Mouse (Mus musculus): ENCODE results near the gene Tbc1d2.

- TF ChIP-seq CTCF (IDR thresholded peaks at IDR 0.05; ENCODE audit: low read depth) (peak; percentile 99), EP300 (optimal IDR thresholded peaks at IDR 0.05) (no peak)
These were observed 38.8 kb downstream of the Tbc1d2 start for GRCm38 (mm10) chr4:46611181-46611580.
